ENCODE assay signal across 8 mouse cellular contexts in genomic region chr9:86572636-86573291, GRCm38 (mm10). TPM values are rescaled to one million over a fixed set of nuclear protein-coding genes. Genes with fewer than 3 reads are reported as not detected.
DNase-seq lines count a peak whose midpoint lies in the region; ATAC-seq and TF ChIP-seq lines count a peak whose summit lies in the region.

No protein-coding gene starts in this region.

- no peaks in the 10 kb centered on the region for H3K9me3 ChIP-seq in hindbrain, embryonic 14.5 days (ENCODE audit: control insufficient read depth, low read length)

- peak; percentile 90 for TF ChIP-seq CTCF in Patski (IDR thresholded peaks at IDR 0.05)

- peak overlapping the region; percentile 99 for H3K4me2 ChIP-seq in hindbrain, embryonic 14.5 days (replicated peaks)

- H3K36me3 ChIP-seq in hindbrain, embryonic 14.5 days (replicated peaks; ENCODE audit: control insufficient read depth, insufficient read depth) = peaks cover 17% of the 10 kb centered on the region

- no peak overlapping the region for H3K27ac ChIP-seq in hindbrain, embryonic 14.5 days

- ATAC-seq in Patski = peak; percentile 49
- ATAC-seq in hindbrain, embryonic 14.5 days (ENCODE audit: low FRiP score) = no peak

- H3K9ac ChIP-seq in hindbrain, embryonic 14.5 days = peak overlapping the region; percentile 68; the same call in 1 of the 2 replicates

- in situ Hi-C loops in Patski (cut with MboI; ENCODE audit: low pct_unique_long_range_greater_than_20kb) = loop anchor here (5.0 kb wide), 1 partner anchor 105 kb away; the partner anchor contains the start of gene Dop1a

- H3K27me3 ChIP-seq in Patski = no peaks in the 10 kb centered on the region
- no peaks in the 10 kb centered on the region for H3K27me3 ChIP-seq in hindbrain, embryonic 14.5 days (ENCODE audit: control insufficient read depth, insufficient read depth, low read length)

- 9% methylated on average over 13 of the region's 13 CpGs for WGBS in hindbrain, embryonic 14.5 days

- peaks cover 9% of the 10 kb centered on the region for H3K4me1 ChIP-seq in hindbrain, embryonic 14.5 days (replicated peaks; ENCODE audit: control insufficient read depth, insufficient read depth, low read length)

- DNase-seq in Patski (ENCODE audit: low read depth, low spot score) = no peak
- peak; percentile 78 to 86 for DNase-seq in cerebellum, postnatal 14 days
- DNase-seq in frontal cortex, postnatal 25 days (ENCODE audit: low spot score in 2 of 2) = peak; percentile 74
- DNase-seq in hindbrain, embryonic 14.5 days (ENCODE audit: low spot score) = peak; percentile 75
- DNase-seq in layer of hippocampus, postnatal 25 days (ENCODE audit: extremely low spot score in 1 of 2, low spot score in 1 of 2) = peak; percentile 53 to 88
- DNase-seq in lung, postnatal 25 days (ENCODE audit: low spot score) = peak; percentile 82
- peak; percentile 47 for DNase-seq in retina, adult 2 months (ENCODE audit: low read depth, low spot score)
- peak; percentile 89 for DNase-seq in thymus, postnatal 25 days

- CTCF ChIA-PET in Patski (lab: Charles Lee) = interaction anchor here (0.9 to 1.9 kb wide), 10 partner anchors 9 to 189 kb away, joined by 3 to 8 read pairs (median 4); partner anchors contain the start of gene Ube2cbp

- POLR2A ChIA-PET in Patski (lab: Charles Lee) = interaction anchor here (0.5 to 1.6 kb wide), 2 partner anchors 12 to 414 kb away, joined by 3 read pairs; no protein-coding TSS in a partner anchor

- H3K4me3 ChIP-seq in hindbrain, embryonic 14.5 days (replicated peaks; ENCODE audit: low read length) = peak overlapping the region; percentile 78

RNA-seq across cellular contexts. Expression of gene Rwdd2a, which starts 1.0 kb away (rescaled TPM):
- 5.6 TPM for polyA plus RNA-seq in Patski (2021)
- 26.6 and 31.7 TPM in 2 replicates for polyA plus RNA-seq in hindbrain, embryonic 14.5 days (2014; fragmentation: Nextera tagmentation; extraction: Ambion mirVana)
- total RNA-seq in layer of hippocampus, postnatal 25 days (2021) = 10 to 100 TPM; 26.0 to 30.7 TPM

RNA-seq across cellular contexts. Expression of gene Pgm3, which starts 1.1 kb away (rescaled TPM):
- 27.6 TPM for polyA plus RNA-seq in Patski (2021)
- 33.3 and 38.6 TPM in 2 replicates for polyA plus RNA-seq in hindbrain, embryonic 14.5 days (2014; fragmentation: Nextera tagmentation; extraction: Ambion mirVana)
- 10 to 100 TPM; 17.5 to 17.6 TPM for total RNA-seq in layer of hippocampus, postnatal 25 days (2021)
